Mouse (Mus musculus) cerebellum, adult 18-20 months (tissue): ENCODE results near the gene Tmem79.
"Not testable (repeated sequence)": the region's sequence is repeated elsewhere in the genome, so short reads cannot be mapped to it uniquely, and the experiment has no call there.

Experiments
- DNase-seq, 2 experiments: peaks; one replicate each; pipeline ENCODE4 v3.0.0; 2021

Gene Tmem79

GRCm38 (mm10) chr3:88281141-88281916 is 54.6 kb downstream of the Tmem79 start:
- not testable (repeated sequence) for DNase-seq

- no peak for DNase-seq
These were observed 55.9 kb downstream of the Tmem79 start for GRCm38 (mm10) chr3:88280035-88280434.
